Mouse (Mus musculus) mouse embryonic stem cell (cell line): ENCODE results near the gene Ush1g.

Experiments
- in situ Hi-C, 2 experiments: fragments of 300-500 bp; cut with MboI; formaldehyde crosslinking; loops; 1 replicate in 1 of 2; 3 replicates in 1 of 2; pipeline ENCODE4 v1.14.3; 2019 to 2020; ENCODE audit warnings: low sequenced_read_pairs in 2 of 2, low pct_unique_long_range_greater_than_20kb in 1 of 2, mixed read lengths in 1 of 2; ENCODE audit not compliant: unreplicated experiment in 1 of 2

The Ush1g gene

GRCm38 (mm10) chr11:115337350-115337749 is 15.5 kb upstream of the Ush1g start:
- in situ Hi-C loops, result no loop called here

GRCm38 (mm10) chr11:115336115-115336514 is 14.3 kb upstream of the Ush1g start:
- in situ Hi-C loops, result no loop called here

GRCm38 (mm10) chr11:115335223-115335622 is 13.4 kb upstream of the Ush1g start:
- in situ Hi-C loops, result no loop called here

GRCm38 (mm10) chr11:115334531-115334930 is 12.7 kb upstream of the Ush1g start, which contains the start of gene Otop3:
Gene Otop3 (plus strand): TSS chr11:115334731.
- in situ Hi-C loops, result no loop called here

- in situ Hi-C loops, result no loop called here
Measured at GRCm38 (mm10) chr11:115329339-115329738, 7.5 kb upstream of the Ush1g start.

GRCm38 (mm10) chr11:115326730-115327129 is 4.9 kb upstream of the Ush1g start:
- in situ Hi-C loops, result no loop called here

GRCm38 (mm10) chr11:115323354-115323753 is 1.5 kb upstream of the Ush1g start:
- in situ Hi-C loops, result loop anchor here in 1 of 2 experiments (5.0 kb wide), 1 partner anchor 34 kb away; no protein-coding TSS in a partner anchor

GRCm38 (mm10) chr11:115319704-115320383 is 2.0 kb downstream of the Ush1g start:
- in situ Hi-C loops, result loop anchor here in 1 of 2 experiments (5.0 kb wide), 1 partner anchor 37 kb away; no protein-coding TSS in a partner anchor

- in situ Hi-C loops, result no loop called here
Measured at GRCm38 (mm10) chr11:115318245-115319027, 3.4 kb downstream of the Ush1g start.

GRCm38 (mm10) chr11:115317204-115317603 is 4.6 kb downstream of the Ush1g start:
- in situ Hi-C loops, result no loop called here

GRCm38 (mm10) chr11:115314249-115314648 is 7.6 kb downstream of the Ush1g start:
- in situ Hi-C loops, result no loop called here

- in situ Hi-C loops, result no loop called here
Measured at GRCm38 (mm10) chr11:115308781-115309180, 13.1 kb downstream of the Ush1g start.

GRCm38 (mm10) chr11:115306863-115307262 is 15.0 kb downstream of the Ush1g start, which contains the start of gene Otop2:
Gene Otop2 (plus strand): TSS chr11:115307163.
- in situ Hi-C loops, result no loop called here

GRCm38 (mm10) chr11:115303167-115303566 is 18.7 kb downstream of the Ush1g start:
- in situ Hi-C loops, result no loop called here

GRCm38 (mm10) chr11:115301351-115301750 is 20.5 kb downstream of the Ush1g start:
- in situ Hi-C loops, result no loop called here

- in situ Hi-C loops, result no loop called here
Measured at GRCm38 (mm10) chr11:115300745-115301144, 21.1 kb downstream of the Ush1g start.

- in situ Hi-C loops, result no loop called here
Measured at GRCm38 (mm10) chr11:115298160-115298559, 23.7 kb downstream of the Ush1g start.

GRCm38 (mm10) chr11:115297214-115297826 is 24.5 kb downstream of the Ush1g start, which contains the start of gene Fads6:
Gene Fads6 (minus strand): TSS chr11:115297663.
- in situ Hi-C loops, result no loop called here
